Mouse (Mus musculus): ENCODE results near the gene Fut8. TPM values are rescaled to one million over a fixed set of nuclear protein-coding genes. Genes with fewer than 3 reads are reported as not detected.

The Fut8 gene
- polyA plus RNA-seq, 1 experiment, result 6.9 TPM

DNA sequence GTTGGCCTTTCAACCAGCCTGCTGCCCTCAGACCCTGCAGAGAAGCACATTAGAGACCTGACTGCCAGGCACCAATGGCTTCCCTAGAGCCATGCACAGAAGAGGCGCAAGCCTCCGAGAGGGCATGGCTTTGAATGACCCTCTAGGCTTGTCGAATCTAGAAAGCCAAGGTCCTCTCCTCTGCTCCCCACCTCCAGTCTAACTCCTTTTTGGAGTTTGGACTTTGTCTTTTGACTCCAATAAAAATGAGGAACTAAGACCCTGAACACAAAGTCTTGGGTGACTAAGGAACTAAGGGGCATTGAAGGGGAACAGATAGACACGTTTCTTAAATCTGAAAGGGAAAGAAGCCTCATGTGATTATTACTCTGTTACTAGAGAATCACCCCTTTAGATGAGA lies 39.7 kb upstream of the Fut8 start:
- Histone ChIP-seq H3K4me3 (replicated peaks) (no peak overlapping the region), H3K9me3 (no peaks in the 10 kb centered on the region), H3K36me3 (replicated peaks; ENCODE audit: low read length) (peaks cover 3% of the 10 kb centered on the region), H3K27me3 (replicated peaks) (no peaks in the 10 kb centered on the region), H3K4me1 (peaks cover 46% of the 10 kb centered on the region)
- TF ChIP-seq FLI1 (IDR thresholded peaks at IDR 0.05; ENCODE audit: low read length) (no peak), GATA1 (IDR thresholded peaks at IDR 0.05; ENCODE audit: borderline replicate concordance, low read length) (no peak)

GRCm38 (mm10) chr12:77201461-77202143 lies 36.3 kb upstream of the Fut8 start:
- H3K4me3 ChIP-seq (replicated peaks), result no peak overlapping the region
- H3K36me3 ChIP-seq (replicated peaks; ENCODE audit: low read length), result no peaks in the 10 kb centered on the region
- no peak for TF ChIP-seq FLI1 (IDR thresholded peaks at IDR 0.05; ENCODE audit: low read length)
- no peak for TF ChIP-seq GATA1 (IDR thresholded peaks at IDR 0.05; ENCODE audit: borderline replicate concordance, low read length)
- H3K4me1 ChIP-seq, result peaks cover 36% of the 10 kb centered on the region
- no peaks in the 10 kb centered on the region for H3K9me3 ChIP-seq
- H3K27me3 ChIP-seq (replicated peaks), result no peaks in the 10 kb centered on the region

DNA sequence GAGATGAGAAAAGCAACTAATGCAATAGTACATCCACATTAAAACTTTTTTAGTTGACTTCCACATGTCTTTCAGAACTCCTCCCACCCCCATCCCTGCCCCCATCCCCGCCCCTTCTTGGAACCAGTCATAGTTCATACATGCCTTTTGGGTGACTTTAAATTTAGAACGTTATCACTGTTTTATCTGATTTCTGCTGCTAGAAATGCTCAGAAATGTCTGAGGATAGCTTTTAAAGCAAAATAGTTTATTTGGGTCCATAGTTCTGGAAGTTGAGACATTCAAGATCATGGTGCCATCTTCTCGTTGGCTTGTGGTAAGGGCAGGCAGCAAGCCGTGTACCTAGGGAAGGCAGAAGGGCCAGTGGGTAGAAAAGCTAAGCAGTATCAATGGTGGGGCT lies 34.8 kb upstream of the Fut8 start:
- Histone ChIP-seq H3K4me1 (peaks cover 27% of the 10 kb centered on the region), H3K36me3 (replicated peaks; ENCODE audit: low read length) (no peaks in the 10 kb centered on the region), H3K9me3 (no peaks in the 10 kb centered on the region), H3K4me3 (replicated peaks) (no peak overlapping the region), H3K27me3 (replicated peaks) (no peaks in the 10 kb centered on the region)
- TF ChIP-seq GATA1 (IDR thresholded peaks at IDR 0.05; ENCODE audit: borderline replicate concordance, low read length) (no peak), FLI1 (IDR thresholded peaks at IDR 0.05; ENCODE audit: low read length) (no peak)

DNA sequence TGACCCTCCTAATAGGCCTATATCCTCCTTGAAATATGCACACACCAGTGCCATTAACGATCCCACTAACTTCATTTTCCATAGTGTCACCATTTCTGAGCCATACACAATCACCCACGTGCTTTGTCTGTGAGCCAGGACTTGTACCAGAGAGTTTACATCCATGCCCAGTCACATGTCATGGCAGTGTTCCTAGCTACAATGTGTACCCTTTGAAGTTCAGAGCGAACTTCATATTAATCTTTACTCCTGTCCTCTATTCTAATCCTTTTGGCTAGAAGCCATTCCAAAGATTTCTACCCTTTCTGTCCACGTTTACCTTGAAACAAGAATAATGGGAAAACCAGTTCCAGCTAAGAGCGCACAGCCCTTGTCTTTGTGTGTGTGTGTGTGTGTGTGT lies 31.1 kb upstream of the Fut8 start:
- Histone ChIP-seq H3K4me1 (peaks cover 35% of the 10 kb centered on the region), H3K36me3 (replicated peaks; ENCODE audit: low read length) (no peaks in the 10 kb centered on the region), H3K27me3 (replicated peaks) (no peaks in the 10 kb centered on the region), H3K9me3 (no peaks in the 10 kb centered on the region), H3K4me3 (replicated peaks) (no peak overlapping the region)
- no peak for TF ChIP-seq GATA1 (IDR thresholded peaks at IDR 0.05; ENCODE audit: borderline replicate concordance, low read length)
- no peak for TF ChIP-seq FLI1 (IDR thresholded peaks at IDR 0.05; ENCODE audit: low read length)

DNA sequence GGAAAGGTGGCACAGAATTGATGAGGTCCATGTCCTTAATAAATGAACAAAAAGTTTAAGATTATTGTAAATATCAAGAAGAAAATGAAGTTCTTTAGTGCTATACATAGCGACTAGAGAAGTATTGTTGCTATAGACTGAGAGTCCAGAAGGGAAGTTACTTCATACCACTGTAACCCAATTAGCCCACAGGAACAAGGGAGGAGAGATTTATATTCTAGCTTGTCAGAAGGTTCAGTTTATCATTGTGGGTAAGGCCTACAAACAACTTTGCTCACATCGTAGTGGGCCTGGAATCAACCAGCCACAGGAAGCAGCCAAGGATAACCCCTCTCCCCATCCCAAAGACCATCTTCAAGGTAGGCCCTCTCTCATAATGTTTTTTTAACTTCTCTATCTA lies 29.9 kb upstream of the Fut8 start:
- no peaks in the 10 kb centered on the region for H3K27me3 ChIP-seq (replicated peaks)
- TF ChIP-seq FLI1 (IDR thresholded peaks at IDR 0.05; ENCODE audit: low read length) (no peak), GATA1 (IDR thresholded peaks at IDR 0.05; ENCODE audit: borderline replicate concordance, low read length) (no peak)
- no peaks in the 10 kb centered on the region for H3K9me3 ChIP-seq
- H3K4me3 ChIP-seq (replicated peaks), result no peak overlapping the region
- H3K4me1 ChIP-seq, result peaks cover 40% of the 10 kb centered on the region
- H3K36me3 ChIP-seq (replicated peaks; ENCODE audit: low read length), result no peaks in the 10 kb centered on the region

DNA sequence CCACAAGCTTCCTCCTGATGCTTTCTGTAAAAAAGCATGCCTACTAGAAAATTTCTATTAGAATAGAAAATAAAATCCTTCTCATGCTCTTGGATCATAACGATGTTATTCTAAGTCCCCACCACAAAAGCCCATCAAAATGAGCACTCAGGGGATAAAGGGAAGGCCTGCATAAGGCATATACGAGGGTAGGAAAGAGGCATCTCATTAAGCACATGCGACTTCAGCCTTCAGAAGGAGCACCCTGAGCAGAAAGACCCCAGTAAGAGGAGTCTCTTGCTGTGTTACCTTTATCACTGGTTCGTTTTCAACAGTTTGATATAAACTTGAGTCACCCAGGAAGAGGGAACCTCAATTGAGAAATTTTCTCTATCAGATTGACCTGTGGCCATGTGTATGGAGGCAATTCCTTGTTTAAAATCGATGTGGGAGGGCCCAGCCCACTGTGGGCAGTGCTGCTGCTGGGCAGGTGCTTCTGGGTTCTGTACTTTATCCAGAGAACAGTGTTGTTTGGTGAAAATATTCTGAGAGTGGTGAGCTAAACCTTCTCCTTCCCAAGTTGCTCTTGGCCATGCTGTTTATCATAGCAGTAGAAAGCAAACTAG lies 29.2 kb upstream of the Fut8 start:
- peaks cover 35% of the 10 kb centered on the region for H3K4me1 ChIP-seq
- no peaks in the 10 kb centered on the region for H3K36me3 ChIP-seq (replicated peaks; ENCODE audit: low read length)
- H3K27me3 ChIP-seq (replicated peaks), result no peaks in the 10 kb centered on the region
- TF ChIP-seq FLI1 (IDR thresholded peaks at IDR 0.05; ENCODE audit: low read length), result no peak
- no peak for TF ChIP-seq GATA1 (IDR thresholded peaks at IDR 0.05; ENCODE audit: borderline replicate concordance, low read length)
- H3K9me3 ChIP-seq, result no peaks in the 10 kb centered on the region
- H3K4me3 ChIP-seq (replicated peaks), result no peak overlapping the region

DNA sequence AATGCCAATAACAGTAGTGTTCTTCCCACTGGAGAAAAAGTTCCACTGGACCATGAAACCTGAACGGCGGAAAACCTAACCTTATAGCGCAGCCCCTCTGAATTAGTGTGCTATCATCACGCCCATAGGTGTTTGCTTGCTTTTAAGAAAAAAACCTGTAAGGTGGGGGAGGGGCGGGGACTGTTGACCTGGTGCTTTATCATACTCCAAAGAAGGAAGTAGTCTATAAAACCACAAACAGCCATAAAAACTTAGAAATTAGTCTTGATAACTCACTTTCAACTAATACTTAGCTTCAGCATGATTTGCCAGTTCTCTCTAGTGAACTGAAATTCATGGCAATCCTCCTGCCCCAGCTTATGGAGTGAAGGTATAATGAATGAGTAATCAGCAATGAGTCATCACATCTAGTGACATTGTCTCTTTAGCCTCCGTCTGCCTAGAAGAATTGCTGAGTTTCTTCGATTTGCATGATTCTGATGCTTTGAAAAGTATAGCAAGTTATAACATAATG lies 26.2 kb upstream of the Fut8 start:
- Histone ChIP-seq H3K4me3 (replicated peaks) (no peak overlapping the region), H3K36me3 (replicated peaks; ENCODE audit: low read length) (no peaks in the 10 kb centered on the region), H3K9me3 (no peaks in the 10 kb centered on the region), H3K27me3 (replicated peaks) (no peaks in the 10 kb centered on the region), H3K4me1 (peaks cover 41% of the 10 kb centered on the region)
- TF ChIP-seq GATA1 (IDR thresholded peaks at IDR 0.05; ENCODE audit: borderline replicate concordance, low read length), result no peak
- no peak for TF ChIP-seq FLI1 (IDR thresholded peaks at IDR 0.05; ENCODE audit: low read length)

DNA sequence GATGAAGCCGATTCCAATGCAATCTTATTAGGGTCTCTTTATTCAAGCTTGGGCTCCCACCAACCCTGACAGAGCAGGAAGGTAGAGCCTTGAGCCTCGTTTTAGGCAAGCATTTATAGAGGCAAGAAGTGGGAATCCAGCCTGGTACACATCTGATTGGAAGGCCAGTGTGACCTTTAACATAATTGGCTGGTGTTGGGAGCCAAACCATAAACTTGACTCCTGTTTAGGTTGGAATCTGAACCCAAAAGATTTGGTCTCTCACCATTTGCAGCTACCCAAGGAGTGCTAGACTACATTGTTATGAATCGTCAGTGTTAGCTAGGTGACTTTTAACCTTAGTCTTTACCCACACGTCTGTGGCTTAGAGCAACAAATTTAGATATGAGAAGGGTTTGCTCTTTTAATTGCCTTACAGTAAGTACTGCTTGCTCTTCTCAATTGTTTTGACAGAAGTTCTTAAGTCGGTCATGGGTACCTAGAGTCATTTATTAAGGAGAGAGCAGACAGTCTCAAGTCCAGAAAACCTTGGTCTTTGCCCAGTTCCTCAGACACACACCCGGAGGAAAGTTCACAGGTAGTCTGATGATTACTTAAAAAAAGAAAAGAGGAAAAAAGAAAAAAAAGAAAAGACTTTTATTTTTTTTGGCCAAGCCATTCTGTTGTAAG lies 23.9 kb upstream of the Fut8 start:
- no peak overlapping the region for H3K4me3 ChIP-seq (replicated peaks)
- TF ChIP-seq GATA1 (IDR thresholded peaks at IDR 0.05; ENCODE audit: borderline replicate concordance, low read length) (no peak), FLI1 (IDR thresholded peaks at IDR 0.05; ENCODE audit: low read length) (no peak)
- no peaks in the 10 kb centered on the region for H3K36me3 ChIP-seq (replicated peaks; ENCODE audit: low read length)
- peaks cover 28% of the 10 kb centered on the region for H3K4me1 ChIP-seq
- H3K9me3 ChIP-seq, result no peaks in the 10 kb centered on the region
- H3K27me3 ChIP-seq (replicated peaks), result no peaks in the 10 kb centered on the region

DNA sequence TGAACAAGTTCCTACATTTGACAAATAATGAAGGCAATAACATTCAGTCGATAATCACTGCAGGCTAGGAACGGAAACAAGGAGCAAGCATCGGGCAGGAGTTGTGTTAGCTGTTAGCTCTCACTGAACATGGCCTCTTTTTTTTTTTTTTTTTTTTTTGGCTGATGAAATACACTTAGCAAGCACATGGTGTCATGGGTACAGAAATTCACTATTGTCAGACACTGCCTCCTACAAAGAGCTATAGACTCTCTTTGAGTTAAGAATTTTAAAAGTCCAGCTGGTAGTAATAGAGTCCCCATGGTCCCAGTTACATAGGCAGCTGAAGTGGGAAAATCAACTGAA lies 23.4 kb upstream of the Fut8 start:
- no peaks in the 10 kb centered on the region for H3K9me3 ChIP-seq
- H3K27me3 ChIP-seq (replicated peaks), result no peaks in the 10 kb centered on the region
- H3K4me1 ChIP-seq, result peaks cover 27% of the 10 kb centered on the region
- H3K36me3 ChIP-seq (replicated peaks; ENCODE audit: low read length), result no peaks in the 10 kb centered on the region
- H3K4me3 ChIP-seq (replicated peaks), result no peak overlapping the region
- no peak for TF ChIP-seq FLI1 (IDR thresholded peaks at IDR 0.05; ENCODE audit: low read length)
- no peak for TF ChIP-seq GATA1 (IDR thresholded peaks at IDR 0.05; ENCODE audit: borderline replicate concordance, low read length)
